Mouse (Mus musculus) frontal cortex, postnatal 25 days (tissue): ENCODE data around the gene Camta1.

Source experiments
- DNase-seq, 2 experiments: peaks; one replicate each; pipeline ENCODE4 v3.0.0; 2022; ENCODE audit warnings: low spot score in 2 of 2

The Camta1 gene

GRCm38 (mm10) chr4:151520103-151520502, 341.6 kb downstream of the Camta1 start:
- DNase-seq, result no peak

- DNase-seq, result no peak
Observed at GRCm38 (mm10) chr4:151519011-151519410, 342.7 kb downstream of the Camta1 start.

- DNase-seq, result no peak
Observed at GRCm38 (mm10) chr4:151516998-151517799, 344.5 kb downstream of the Camta1 start.

GRCm38 (mm10) chr4:151515316-151515715, 346.4 kb downstream of the Camta1 start:
- DNase-seq, result no peak

GRCm38 (mm10) chr4:151511092-151511491, 350.6 kb downstream of the Camta1 start:
- no peak for DNase-seq

- DNase-seq, result no peak
Observed at GRCm38 (mm10) chr4:151510417-151510816, 351.3 kb downstream of the Camta1 start.

- no peak for DNase-seq
Observed at GRCm38 (mm10) chr4:151506701-151507100, 355.0 kb downstream of the Camta1 start.

GRCm38 (mm10) chr4:151498481-151499276, 363.0 kb downstream of the Camta1 start:
- no peak for DNase-seq

- no peak for DNase-seq
Observed at GRCm38 (mm10) chr4:151496581-151496980, 365.1 kb downstream of the Camta1 start.

GRCm38 (mm10) chr4:151495276-151495882, 366.3 kb downstream of the Camta1 start:
- DNase-seq, result no peak

- no peak for DNase-seq
Observed at GRCm38 (mm10) chr4:151492786-151493185, 368.9 kb downstream of the Camta1 start.

GRCm38 (mm10) chr4:151483977-151484313, 377.7 kb downstream of the Camta1 start:
- no peak for DNase-seq

GRCm38 (mm10) chr4:151483299-151483976, 378.2 kb downstream of the Camta1 start:
- DNase-seq, result peak; percentile 40 to 59

- DNase-seq, result no peak
Observed at GRCm38 (mm10) chr4:151480928-151481327, 380.7 kb downstream of the Camta1 start.

GRCm38 (mm10) chr4:151477950-151478349, 383.7 kb downstream of the Camta1 start:
- DNase-seq, result no peak

- DNase-seq, result no peak
Observed at GRCm38 (mm10) chr4:151474895-151475470, 386.7 kb downstream of the Camta1 start.

- no peak for DNase-seq
Observed at GRCm38 (mm10) chr4:151471886-151472285, 389.8 kb downstream of the Camta1 start.

GRCm38 (mm10) chr4:151468381-151468780, 393.3 kb downstream of the Camta1 start:
- DNase-seq, result no peak

- DNase-seq, result no peak
Observed at GRCm38 (mm10) chr4:151458686-151459085, 403.0 kb downstream of the Camta1 start.

- DNase-seq, result no peak
Observed at GRCm38 (mm10) chr4:151454611-151455010, 407.1 kb downstream of the Camta1 start.

- no peak for DNase-seq
Observed at GRCm38 (mm10) chr4:151454065-151454464, 407.6 kb downstream of the Camta1 start.

GRCm38 (mm10) chr4:151451885-151452284, 409.8 kb downstream of the Camta1 start:
- no peak for DNase-seq
